Mouse (Mus musculus): ENCODE results near the gene Traf1. TPM values are rescaled to one million over a fixed set of nuclear protein-coding genes. Genes with fewer than 3 reads are reported as not detected.

Gene Traf1
- total RNA-seq, 4 experiments from 2014 or later, result 2.2 to 5.8 (median 3.3) TPM

DNA sequence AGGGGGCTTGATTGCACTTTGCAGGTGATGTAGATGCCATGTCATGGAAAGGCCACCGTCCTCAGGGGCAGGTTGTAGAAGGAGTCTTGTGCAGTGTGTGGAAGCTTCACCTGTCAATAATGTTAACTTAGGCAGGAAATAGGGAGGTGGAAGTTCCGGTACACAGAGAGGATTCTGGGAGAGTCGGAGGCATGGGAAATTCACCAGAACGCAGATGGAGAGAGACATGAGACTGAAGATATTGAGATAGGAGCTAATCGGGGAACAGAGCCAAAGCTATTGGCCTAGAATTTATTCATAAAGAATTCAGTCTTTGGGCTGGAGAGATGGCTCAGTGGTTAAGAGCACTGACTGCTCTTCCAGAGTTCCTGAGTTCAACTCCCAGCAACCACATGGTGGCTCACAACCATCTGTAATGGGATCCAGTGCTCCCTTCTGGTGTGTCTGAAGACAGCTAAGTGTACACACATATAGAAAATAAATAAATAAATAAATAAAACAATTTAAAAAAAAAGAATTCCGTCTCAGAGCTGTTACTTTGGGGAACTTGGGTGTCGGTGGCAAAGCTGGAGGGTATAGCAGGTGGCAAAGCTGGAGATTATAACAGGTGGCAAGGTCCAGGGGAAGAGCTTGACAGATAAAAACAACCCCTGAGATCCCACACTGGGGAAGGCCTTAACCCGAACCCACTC is 4.8 kb upstream of the Traf1 start:
- no peak for DNase-seq

DNA sequence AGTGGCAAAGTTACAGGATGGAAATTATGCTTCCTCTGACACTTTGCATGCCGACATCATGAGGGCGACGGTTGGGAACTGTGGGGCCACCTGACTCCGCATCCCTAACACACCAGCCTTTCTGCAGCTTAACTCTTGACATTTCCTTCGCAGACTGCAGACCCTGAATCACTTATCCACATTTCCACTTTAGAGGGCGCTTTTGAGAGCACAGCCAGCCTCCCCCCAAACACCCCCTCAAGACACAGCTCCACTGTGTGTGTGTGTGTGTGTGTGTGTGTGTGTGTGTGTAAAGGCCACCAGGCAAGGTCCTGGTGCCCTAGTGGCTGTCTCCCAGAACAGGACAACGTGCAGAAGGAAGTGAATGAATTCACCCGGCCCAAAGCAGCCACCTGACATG is 4.2 kb upstream of the Traf1 start:
- DNase-seq, result no peak

DNA sequence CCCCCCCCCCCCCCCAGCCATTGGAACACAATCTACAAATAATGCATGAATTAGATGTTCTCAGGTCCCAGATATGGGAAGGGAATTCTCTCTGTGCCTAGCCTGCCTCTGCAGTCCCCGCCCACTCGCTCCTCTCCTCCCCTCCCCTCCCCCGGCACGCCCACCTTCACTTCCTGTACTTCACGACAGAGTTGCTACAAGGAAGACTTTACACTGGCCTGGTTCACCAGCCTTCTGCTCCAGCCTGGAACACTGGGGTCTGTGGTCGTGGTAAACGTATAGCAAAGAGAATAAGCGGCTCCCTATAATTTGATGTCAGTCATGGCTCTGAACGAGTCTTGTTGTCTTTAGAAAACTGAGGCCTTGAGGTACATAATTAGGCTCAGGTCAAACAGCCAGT is 3.7 kb upstream of the Traf1 start:
- no peak for DNase-seq

DNA sequence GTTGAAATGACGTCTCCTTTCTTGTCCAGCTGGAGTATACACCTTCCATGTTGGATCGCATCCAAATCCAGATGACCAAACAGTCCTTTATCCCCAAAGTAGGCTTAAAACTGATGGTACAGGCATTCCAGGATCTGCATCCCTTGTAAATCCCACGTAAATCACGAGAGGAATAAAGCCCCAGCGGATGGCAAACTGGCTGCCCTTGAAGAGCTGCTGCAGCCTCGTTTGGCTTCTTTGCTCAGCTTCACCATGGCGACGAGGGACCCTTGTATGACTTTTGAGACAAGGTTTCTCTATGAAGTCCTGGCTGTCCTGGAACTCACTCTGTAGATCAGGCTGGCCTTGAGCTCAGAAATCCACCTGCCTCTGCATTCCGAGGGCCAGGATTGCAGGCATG is 3.1 kb upstream of the Traf1 start:
- no peak for DNase-seq

DNA sequence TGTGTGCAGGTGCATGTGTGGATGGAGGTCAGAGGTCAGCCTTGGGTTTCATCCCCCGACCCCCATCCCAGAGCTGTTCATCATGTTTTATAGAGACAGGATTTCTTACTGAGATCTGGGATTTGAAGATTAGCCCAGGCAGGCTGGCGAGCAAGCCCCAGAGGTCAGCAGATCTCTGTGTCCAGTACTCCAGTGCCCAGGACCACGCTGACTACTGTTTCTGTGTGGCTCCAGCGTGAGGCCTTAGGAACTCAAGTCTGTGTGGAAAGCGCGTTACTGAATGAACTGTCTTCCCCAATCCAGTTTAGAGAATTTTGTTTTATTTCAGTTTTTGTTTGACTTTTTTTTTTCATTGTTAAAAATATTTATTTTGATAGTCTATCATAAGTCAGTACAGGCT is 2.7 kb upstream of the Traf1 start:
- DNase-seq, result no peak

DNA sequence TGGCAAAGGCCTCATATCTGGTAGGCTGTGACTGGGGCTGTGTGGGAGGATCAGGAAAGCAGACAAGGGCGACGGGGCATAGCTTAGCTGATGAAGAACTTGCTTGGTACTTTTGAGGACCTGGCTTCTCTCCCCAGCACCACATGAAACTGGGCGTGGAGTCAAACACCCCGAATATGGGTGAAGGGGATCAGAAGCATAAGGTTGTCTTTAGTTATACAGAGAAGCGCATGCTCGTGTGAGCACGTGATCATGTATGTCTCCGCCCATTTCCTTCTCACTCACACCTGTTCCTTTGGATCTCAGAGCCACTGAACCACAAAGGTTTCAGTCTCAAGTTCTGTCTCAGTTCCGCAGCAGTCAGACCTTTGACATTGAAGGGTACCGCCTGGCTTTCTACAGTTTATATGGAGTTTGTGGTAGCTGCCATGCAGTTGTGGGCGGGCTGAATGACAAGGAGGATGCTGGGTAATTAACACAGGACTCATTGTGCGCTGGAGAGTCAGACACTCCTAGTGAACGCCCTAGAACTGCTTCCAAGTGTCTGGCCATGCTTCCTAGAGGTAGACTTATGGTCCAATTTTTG is 1.9 kb upstream of the Traf1 start:
- no peak for DNase-seq

DNA sequence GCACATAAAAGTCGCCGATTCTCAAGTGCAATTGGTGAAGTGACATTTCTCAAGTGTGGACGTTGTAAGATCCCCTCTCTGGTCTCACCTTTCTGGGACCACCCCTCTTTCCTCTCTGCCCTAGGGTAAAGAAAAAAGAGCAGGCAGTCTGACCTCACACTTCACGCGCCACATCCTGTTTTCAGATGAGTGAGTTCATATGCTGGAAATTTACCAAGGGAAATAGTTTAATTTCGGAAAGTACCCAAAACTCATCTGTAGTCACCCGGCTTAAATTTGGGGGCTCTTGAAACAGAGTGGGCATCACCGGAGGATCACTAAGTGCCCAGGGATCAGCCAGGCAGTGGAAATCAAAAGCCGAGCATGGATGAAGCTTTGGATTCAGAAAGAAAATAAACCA is 1.3 kb upstream of the Traf1 start:
- DNase-seq, result no peak

DNA sequence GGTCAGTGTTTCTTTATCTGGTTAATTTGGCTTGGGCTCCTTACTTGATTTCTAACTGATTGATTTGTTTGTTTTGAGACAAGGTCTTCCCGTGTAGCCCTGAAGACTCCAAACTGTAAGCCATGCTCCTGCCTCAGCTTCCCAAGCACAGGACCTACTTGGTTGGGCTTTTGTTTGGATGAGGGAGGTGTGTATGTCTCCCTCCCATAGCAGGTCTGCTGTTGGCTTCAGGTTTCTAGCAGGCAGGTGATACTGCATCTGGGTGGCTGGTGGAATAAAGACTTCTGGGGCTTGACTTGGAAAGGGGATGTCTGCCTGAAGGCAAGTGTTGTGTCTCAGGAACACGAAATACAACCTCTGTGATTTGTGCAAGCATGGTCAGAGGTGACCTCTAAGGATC is 639 bp upstream of the Traf1 start:
- DNase-seq, result no peak

DNA sequence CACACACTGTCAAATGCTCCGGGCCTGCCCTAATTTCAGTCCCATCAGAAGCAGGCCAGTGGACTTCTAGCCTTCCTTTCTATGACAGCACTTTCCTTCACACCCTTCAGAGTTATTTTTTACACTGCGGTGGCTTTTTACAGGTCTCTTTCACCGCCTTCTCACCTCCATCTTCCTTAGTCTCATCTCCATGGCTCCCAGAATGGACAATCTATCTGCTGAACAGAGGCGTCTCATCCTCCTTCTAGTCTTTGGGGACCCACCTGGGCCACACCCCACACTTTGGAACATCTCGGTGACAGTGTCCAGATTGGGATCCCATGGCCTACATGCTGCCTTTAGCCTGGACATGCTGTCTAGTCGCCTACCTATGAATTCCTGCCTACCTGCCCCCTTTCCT is 606 bp downstream of the Traf1 start:
- DNase-seq, result no peak

DNA sequence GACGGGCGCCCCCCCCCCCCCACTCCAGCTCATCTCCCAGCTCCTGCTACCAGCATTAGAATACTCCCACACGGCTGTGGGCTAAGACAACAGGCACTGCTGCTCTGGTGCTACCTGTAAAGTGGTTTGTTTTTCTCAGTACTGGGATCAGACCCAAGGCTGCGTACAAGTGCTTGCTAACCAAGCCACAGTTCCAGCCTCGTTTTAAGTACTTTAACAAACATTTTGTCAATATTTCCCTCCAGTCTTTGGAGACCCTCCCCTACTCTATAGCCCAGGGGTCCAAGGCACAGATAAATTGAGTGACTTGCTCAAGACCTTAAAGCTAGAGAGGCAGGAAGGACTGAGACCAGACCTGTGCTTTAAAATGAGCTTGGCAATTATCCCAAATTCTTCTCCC is 1.1 kb downstream of the Traf1 start:
- no peak for DNase-seq

DNA sequence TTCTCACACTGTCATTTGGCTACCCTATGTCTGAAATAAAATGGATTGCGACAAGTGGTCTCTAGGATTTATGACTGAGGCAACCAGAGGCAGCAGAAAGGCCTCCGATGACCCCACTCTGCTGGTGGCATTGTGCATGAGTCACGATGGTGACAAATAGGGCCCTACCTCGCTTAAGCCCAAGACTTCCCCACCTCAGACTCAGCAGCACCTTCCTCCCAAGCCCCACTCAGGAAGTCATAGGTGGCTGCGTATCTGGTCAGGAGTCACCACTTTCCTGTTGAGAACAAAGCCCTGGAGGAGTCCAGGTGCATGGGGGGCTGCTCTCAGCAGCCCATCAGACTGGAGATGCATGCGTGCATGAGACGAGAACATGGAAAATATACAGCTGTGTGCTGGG is 3.0 kb downstream of the Traf1 start:
- no peak for DNase-seq

DNA sequence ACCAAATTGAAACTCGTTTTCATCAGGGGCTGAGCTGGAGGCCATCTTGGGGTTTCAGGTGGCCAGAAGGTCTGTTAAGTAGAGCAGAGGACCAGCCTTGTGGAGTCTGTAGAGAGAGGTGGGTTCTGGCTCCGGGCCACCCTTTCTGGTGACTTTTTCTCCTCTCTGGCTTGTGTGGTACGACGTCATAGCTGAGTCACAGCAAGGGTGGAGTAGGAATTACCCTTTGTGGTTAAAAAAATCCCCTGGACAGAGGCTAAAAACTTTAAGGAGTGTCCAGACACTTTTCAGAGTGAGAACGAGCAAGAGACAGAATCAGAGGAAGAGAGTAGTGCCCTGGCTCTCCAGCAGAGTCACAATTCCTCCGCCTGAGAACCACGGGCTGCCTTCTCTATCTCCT is 3.5 kb downstream of the Traf1 start:
- DNase-seq, result no peak

DNA sequence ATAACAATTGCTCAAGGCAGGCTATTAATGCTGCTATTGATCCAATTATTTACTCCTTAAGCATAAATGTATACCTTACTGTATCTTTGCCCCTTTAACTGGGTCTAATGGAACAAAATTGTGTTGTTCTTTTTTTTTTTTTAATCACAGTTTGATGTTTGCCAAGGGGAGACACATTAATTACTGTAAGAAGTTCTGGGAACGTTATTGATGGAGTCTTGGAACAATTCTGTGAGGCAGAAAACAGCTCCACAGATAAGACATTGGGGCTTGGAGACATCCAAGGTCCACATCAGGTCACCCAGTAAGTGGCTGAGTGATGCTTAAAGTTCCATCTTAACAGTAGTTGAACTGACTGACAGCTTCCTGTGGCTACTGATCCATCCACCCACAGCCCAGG is 4.2 kb downstream of the Traf1 start:
- DNase-seq, result no peak

DNA sequence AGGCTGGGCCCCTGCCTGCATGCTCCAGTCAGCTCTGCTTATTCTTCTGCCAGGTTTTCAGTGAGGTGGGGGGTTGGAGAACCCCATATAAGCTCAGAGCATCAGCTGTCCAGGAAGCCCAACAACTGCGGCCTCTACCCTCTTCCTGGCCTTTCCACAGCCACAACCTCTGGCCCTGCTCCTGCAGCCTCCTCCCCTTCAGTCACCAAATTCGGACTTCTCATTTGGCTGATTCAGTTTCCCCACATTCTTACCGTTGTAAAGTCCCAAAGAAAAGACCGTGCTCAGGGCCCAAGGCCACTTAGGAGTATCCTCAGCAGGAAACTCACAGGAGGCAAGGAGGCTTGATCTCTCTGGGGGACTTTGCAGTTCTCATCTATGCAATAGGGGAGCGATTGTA is 4.6 kb downstream of the Traf1 start:
- no peak for DNase-seq

DNA sequence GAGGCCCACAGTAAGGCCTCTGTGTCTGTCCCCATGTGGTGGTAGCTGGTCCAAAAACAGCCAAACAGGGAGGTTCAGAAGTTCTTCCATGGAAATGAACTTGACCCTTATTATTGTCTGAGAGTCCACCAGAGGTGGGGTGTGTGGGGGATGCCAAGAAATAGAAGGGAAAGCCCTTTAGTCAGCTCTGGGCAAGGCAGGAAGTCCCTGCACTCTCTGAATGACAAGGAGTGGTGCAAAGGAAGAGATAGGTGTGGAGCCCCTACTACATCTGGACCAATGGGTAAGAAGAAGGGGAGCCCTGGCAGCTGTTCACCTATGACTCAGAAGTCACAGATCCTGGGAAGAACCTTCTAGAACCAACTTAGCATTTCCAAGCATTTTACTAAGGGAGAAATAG is 7.2 kb downstream of the Traf1 start:
- DNase-seq, result no peak

DNA sequence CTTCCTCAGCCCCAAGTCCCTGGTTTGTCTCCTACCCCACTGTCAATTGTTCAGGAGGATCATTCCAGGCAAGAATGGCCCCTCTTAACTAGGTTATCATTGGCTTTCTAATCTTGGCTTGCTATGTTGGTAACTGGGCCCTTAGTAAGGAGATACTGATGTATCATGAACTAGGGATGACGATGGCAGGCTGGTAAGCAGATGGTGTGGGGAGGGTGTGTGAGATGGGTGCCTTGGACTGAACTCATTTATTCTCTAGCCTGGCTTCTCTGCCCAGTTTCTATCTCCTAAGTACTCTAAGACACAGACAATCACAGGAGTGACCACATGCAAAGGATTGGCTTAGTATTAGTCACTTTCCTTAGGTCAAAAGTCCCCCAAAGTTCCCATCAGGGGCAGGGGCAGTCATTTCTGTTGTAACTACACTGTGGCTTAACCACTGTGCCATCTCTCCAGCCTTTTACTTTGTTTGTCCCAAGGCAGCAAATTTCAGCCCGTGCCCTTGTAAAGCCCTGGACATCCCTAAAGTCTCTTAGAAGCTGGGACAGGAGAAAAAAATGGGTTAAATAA is 7.9 kb downstream of the Traf1 start:
- no peak for DNase-seq

DNA sequence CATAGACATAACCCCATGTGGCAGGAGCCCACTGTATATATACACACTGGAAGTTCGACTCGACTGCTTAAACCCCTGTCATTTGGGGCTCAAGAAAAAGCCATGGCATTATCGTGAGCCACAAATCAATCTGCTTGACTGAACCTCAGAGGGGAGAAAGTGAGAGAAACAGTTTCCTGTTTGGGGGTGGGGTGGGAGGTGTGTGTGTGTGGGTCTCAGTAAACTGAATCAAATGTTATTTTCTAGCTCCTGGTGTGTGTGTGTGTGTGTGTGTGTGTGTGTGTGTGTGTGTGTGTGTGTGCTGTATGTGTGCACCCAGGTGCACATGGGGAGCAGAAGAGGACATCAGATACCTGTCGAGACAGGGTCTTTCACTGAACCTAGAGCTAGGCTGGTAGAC is 8.6 kb downstream of the Traf1 start:
- no peak for DNase-seq

DNA sequence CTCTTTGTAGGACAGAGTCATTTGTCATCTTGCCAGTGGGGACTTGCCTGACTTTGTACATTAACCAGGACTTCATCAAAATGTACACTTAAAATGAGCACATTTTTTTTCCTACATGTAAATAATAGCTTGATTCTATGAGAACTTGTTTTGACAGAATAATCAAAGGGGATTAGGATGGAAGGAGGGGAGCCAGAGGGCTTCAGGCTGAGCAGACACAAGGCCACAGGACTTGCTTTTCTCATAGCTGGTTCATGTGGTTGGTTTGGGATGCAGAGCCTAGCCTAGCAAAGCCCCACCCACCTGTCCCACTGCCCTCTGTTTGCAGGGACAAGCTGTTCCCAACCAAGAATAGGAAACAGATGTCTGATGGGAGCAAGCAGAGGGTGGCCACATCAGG is 10.1 kb downstream of the Traf1 start:
- no peak for DNase-seq

DNA sequence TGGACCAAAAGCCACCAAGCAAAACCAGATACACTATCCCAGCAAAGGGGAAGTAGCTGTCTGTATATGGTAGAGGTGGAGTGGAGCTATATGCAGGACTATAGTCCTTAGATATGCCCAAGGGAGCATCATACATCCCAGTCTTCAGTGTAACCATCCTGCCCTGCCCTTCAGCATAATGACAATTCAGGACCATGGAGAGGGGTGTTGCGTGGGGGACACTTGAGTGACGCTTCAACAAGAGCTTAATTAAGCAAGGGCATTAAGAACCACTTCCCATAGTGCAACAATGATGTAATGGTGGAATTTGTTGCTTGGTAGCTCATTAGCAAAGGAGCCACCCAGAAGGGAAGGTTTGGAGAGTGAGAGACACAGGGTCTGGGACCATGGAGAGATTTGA is 12.9 kb downstream of the Traf1 start:
- DNase-seq, result no peak

DNA sequence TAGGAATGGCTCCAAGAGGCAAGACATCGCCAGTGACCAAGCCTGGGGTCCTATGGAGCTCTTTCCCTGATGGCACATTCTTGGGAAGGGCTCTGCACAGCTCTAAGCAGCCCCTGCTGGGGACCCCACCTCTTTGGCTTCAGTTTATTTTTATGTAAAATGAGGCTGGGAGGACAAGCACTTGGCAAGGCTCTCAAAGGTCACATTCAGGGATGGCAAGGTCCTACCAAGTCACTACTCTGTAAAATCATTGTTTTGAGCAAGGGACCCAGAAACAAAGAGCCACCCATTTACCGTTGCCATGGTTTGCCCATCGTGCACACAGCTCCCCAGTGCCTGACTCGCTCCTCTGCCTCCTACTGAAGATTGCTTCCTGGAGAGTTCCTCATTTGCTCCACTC is 15.5 kb downstream of the Traf1 start:
- no peak for DNase-seq

DNA sequence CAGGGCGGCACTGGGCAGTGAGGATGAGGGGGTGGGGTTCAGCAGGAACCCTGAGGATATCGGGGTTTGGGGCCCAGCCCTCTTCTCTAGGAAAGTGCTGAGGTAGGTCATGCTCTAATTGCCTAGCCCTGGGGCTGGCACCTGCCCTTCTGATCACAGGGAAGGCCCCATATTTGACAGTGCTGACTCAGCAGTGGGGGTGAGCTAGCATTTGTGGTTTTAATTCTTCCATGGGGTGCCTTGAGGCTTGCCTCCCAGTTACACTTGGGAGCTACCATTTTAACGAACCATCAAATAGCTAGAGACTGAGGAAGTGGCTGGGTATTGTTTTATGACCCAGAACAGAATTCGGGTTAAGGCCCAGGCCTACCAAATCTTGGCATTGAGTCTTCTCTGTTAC is 16.0 kb downstream of the Traf1 start:
- DNase-seq, result no peak

DNA sequence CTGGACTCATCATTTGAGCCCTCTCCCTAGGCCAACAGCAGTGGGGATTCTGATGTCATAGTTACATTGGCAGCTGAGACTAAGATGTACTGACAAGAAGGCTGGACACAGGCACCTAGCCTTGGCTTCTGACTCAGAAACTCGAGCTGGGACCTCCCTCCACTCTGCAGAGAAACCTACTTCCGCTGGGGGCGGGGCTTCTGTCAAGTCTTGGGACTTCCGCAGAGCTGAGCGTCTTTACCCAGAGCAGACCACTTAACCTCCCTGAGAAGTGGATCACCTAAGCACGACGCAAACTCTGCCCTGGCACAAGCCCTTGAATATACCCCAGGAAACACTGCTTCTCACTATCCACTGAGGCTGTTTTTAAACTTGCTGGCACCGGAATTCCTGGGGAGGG is 16.8 kb downstream of the Traf1 start:
- DNase-seq, result no peak

DNA sequence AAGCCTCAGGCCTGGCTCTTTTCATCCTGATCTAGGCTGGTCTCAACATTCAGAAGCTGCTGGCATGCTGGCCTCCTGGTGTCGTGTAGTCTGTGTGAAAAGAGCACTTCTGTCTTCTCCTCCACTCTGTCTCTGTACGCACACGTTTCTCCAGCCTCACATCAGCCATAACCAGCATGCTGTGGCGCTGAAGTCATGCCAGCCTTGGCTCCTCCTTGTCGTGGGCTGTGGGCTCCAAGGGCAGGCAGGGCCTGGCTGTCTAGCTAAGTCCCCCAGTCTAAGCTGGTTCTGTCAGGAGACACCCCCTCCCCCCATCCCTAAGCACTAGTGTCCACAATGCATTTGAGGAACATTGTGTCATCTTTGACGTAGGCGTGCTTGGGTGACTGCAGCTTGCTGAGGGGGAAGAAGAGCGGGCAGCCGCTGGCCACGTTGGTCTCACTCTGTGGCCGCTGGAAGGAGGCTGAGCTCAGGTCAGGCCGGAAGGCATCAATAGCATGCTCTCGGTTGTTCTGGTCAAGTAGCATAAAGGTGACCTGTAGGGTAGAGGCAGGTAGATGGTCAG is 17.9 kb downstream of the Traf1 start:
- no peak for DNase-seq

DNA sequence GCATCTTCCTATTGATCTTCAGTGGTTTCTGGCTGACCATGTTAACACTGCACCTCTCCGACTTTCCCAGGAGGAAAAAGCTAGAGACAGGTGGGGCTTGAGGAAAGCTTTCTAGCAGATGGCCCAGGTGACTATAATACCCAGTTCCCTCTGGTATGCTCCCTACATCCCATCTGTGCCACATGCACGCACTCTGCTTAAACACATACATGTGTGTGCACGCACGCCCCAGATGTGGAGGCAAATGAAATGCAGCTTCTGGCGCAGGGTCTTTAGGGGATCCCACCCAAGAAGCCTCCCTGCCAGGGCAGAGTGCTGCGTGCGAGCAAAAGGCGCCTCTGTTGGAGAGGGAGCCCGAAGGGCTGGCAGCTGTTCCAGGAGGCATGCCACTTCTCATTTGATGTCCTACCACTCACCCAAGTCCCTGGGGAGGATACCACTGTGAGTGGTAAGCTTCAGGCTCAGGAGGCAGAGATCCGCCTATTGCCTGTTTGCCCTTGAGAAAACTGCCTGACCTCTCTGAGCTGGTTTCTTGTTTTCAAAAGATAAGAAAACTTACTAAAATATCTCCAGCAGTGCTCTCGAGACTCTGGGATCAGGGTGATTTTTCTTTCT is 20.4 kb downstream of the Traf1 start:
- no peak for DNase-seq

Data from adrenal gland, adult 8-10 months (tissue).